Mouse (Mus musculus) kidney, postnatal 0 days (tissue): ENCODE results near the gene Ptrh2. TPM values are rescaled to one million over a fixed set of nuclear protein-coding genes. Genes with fewer than 3 reads are reported as not detected.
"Not testable (repeated sequence)": the region's sequence is repeated elsewhere in the genome, so short reads cannot be mapped to it uniquely, and the experiment has no call there.

Experiments
- ATAC-seq: fragments of 200-750 bp; cut with Nextera tagmentation; replicated peaks from 2 replicates; pipeline ENCODE4 v1.8.0; 2017; ENCODE audit warnings: low read depth, moderate number of reproducible peaks, moderate TSS enrichment, moderate library complexity; ENCODE audit not compliant: low FRiP score
- DNase-seq: peaks from one replicate; pipeline ENCODE4 v3.0.0-alpha.2; 2016; ENCODE audit warnings: low spot score
- H3K27ac ChIP-seq: fragments of 300-500 bp; sonication (generic); 2 replicates; pipeline ENCODE4 v1.5.1; 2014; ENCODE audit warnings: mild to moderate bottlenecking
- H3K27me3 ChIP-seq: fragments of 300-500 bp; sonication (generic); 2 replicates; pipeline ENCODE4 v1.6.1; 2014; ENCODE audit warnings: low read length, mixed read lengths; ENCODE audit not compliant: insufficient read depth
- H3K36me3 ChIP-seq: fragments of 300-500 bp; sonication (generic); 2 replicates; pipeline ENCODE4 v1.6.1; 2014; ENCODE audit warnings: low read length, mixed read lengths; ENCODE audit not compliant: insufficient read depth
- H3K4me1 ChIP-seq: fragments of 300-500 bp; sonication (generic); replicated peaks from 2 replicates; pipeline ENCODE4 v1.6.1; 2014; ENCODE audit warnings: antibody characterized with exemption, low read length, mixed read lengths; ENCODE audit not compliant: insufficient read depth
- H3K4me2 ChIP-seq: fragments of 300-500 bp; sonication (generic); 2 replicates; pipeline ENCODE4 v1.6.1; 2014; ENCODE audit warnings: mild to moderate bottlenecking, low read length, moderate library complexity, mixed read lengths
- H3K4me3 ChIP-seq: fragments of 300-500 bp; sonication (generic); replicated peaks from 2 replicates; pipeline ENCODE4 v1.5.1; 2014; ENCODE audit warnings: low read depth, low read length
- H3K9ac ChIP-seq: fragments of 300-500 bp; sonication (generic); 2 replicates; pipeline ENCODE4 v1.6.1; 2014; ENCODE audit warnings: low read depth, low read length
- H3K9me3 ChIP-seq: fragments of 300-500 bp; sonication (generic); replicated peaks from 2 replicates; pipeline ENCODE4 v1.6.1; 2016; ENCODE audit warnings: low read length, inconsistent platforms, mixed read lengths
- CTCF ChIP-seq: IDR thresholded peaks from 2 replicates; pipeline ENCODE4 v1.5.1; 2016; ENCODE audit warnings: antibody characterized with exemption, low read depth, mild to moderate bottlenecking, moderate library complexity
- WGBS: fragments of 180-500 bp; shearing (Covaris S2); extraction: QIAGEN DNeasy Blood & Tissue Kit; methylation state at CpG from one replicate; pipeline ENCODE4 v1.1.7; 2014; 5-methylcytosine and 5-hydroxymethylcytosine counted together
- polyA plus RNA-seq: library from polyadenylated mRNA; unstranded; fragments of >200 nt; fragmentation: Nextera tagmentation; extraction: Ambion mirVana; gene quantifications from 2 replicates; pipeline ENCODE4 v1.2.1, GENCODE M21; 2015

The Ptrh2 gene
- polyA plus RNA-seq, 1 experiment from 2014 or later: 28.6 TPM

- H3K9ac ChIP-seq: no peak overlapping the region
- TF ChIP-seq CTCF: no peak
- no peaks in the 10 kb centered on the region for H3K9me3 ChIP-seq
- H3K27ac ChIP-seq: 0 out of 2 replicates have a peak overlapping the region, but pooled peaks have one; percentile 47
- H3K36me3 ChIP-seq: peaks cover 32% of the 10 kb centered on the region; the same call in 1 of the 2 replicates
- no peak overlapping the region for H3K4me3 ChIP-seq
- no peak overlapping the region for H3K4me2 ChIP-seq
- no peaks in the 10 kb centered on the region for H3K27me3 ChIP-seq
- H3K4me1 ChIP-seq: 0 out of 2 replicates have a peak, but pooled peaks cover 3% of the 10 kb centered on the region
- DNase-seq (no peak), ATAC-seq (no peak)
- WGBS: 79% methylated on average over 10 of the region's 10 CpGs
Measured at GRCm38 (mm10) chr11:86734241-86734939, 50.6 kb downstream of the Ptrh2 start.

DNA sequence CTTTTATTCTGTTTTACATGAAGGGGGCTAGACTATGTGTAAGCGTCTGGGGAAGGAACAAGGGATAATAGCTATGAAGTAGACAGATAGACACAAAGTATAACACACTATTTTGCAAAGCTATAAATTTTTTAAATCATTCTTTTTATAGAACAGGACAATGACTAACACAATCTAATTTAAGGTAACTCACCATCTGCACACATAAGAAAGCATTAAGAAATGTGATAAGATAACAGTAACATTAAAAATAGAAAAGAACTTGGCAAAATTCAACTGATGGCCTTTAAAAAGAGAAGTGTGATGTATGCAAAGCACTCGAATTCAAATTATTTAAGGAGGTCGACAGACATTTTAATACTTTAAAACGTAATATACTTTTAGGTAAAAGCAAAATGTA, 51.2 kb downstream of the Ptrh2 start:
- 91% methylated on average over 4 of the region's 4 CpGs for WGBS
- TF ChIP-seq CTCF: no peak
- no peak for ATAC-seq

GRCm38 (mm10) chr11:86737301-86738000, 53.7 kb downstream of the Ptrh2 start:
- no peaks in the 10 kb centered on the region for H3K27me3 ChIP-seq
- peak; percentile 52 for DNase-seq
- 0 out of 2 replicates have a peak, but pooled peaks have one; percentile 46 for ATAC-seq
- H3K4me1 ChIP-seq: 0 out of 2 replicates have a peak, but pooled peaks cover 3% of the 10 kb centered on the region
- no peak overlapping the region for H3K27ac ChIP-seq
- TF ChIP-seq CTCF: no peak
- H3K9me3 ChIP-seq: no peaks in the 10 kb centered on the region
- H3K9ac ChIP-seq: no peak overlapping the region
- peaks cover 13% of the 10 kb centered on the region; the same call in 1 of the 2 replicates for H3K36me3 ChIP-seq
- no peak overlapping the region for H3K4me2 ChIP-seq
- WGBS: 37% methylated on average over 8 of the region's 8 CpGs
- no peak overlapping the region for H3K4me3 ChIP-seq

More for the DNA sequence above, 51.2 kb downstream of the Ptrh2 start:
- peaks cover 29% of the 10 kb centered on the region; the same call in 1 of the 2 replicates for H3K36me3 ChIP-seq
- H3K27me3 ChIP-seq: no peaks in the 10 kb centered on the region
- no peak overlapping the region for H3K4me3 ChIP-seq
- no peak for DNase-seq
- H3K4me2 ChIP-seq: no peak overlapping the region
- H3K4me1 ChIP-seq: 0 out of 2 replicates have a peak, but pooled peaks cover 3% of the 10 kb centered on the region
- no peaks in the 10 kb centered on the region for H3K9me3 ChIP-seq
- H3K9ac ChIP-seq: no peak overlapping the region
- H3K27ac ChIP-seq: no peak overlapping the region

- DNase-seq, H3K27ac ChIP-seq, H3K9me3 ChIP-seq, H3K4me1 ChIP-seq, ATAC-seq, H3K36me3 ChIP-seq, H3K4me2 ChIP-seq, H3K4me3 ChIP-seq, H3K9ac ChIP-seq, H3K27me3 ChIP-seq: not testable (repeated sequence)
- 85% methylated on average over 1 of the region's 1 CpGs for WGBS
- peak; percentile 16; the same call in 1 of the 2 replicates for TF ChIP-seq CTCF
Measured at GRCm38 (mm10) chr11:86738308-86738707, 54.5 kb downstream of the Ptrh2 start.

DNA sequence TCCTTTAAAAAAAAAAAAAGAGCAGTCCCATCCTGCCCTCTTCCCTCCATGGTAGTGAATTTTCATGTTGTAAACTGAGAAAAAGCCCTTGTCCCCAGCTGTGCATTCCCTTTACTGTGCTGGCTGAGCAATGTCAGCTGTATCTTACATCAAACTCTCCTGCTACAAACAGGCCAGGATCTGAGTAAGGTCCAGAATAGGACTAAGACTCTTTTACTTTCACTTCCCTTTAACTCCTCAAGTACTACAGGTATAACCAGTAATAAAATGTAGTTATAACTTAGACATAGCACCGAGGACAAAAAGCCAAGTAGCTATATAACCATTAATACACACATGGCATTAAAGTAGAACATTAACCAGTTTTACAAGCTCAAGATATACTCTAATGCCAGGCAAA, 55.2 kb downstream of the Ptrh2 start:
- DNase-seq (no peak), ATAC-seq (no peak)
- 69% methylated on average over 1 of the region's 1 CpGs for WGBS
- Histone ChIP-seq H3K4me1 (0 out of 2 replicates have a peak, but pooled peaks cover 5% of the 10 kb centered on the region), H3K36me3 (0 out of 2 replicates have a peak, but pooled peaks cover 7% of the 10 kb centered on the region), H3K27me3 (no peaks in the 10 kb centered on the region), H3K4me2 (no peak overlapping the region), H3K27ac (no peak overlapping the region), H3K9me3 (no peaks in the 10 kb centered on the region), H3K4me3 (no peak overlapping the region), H3K9ac (no peak overlapping the region)
- TF ChIP-seq CTCF: no peak

DNA sequence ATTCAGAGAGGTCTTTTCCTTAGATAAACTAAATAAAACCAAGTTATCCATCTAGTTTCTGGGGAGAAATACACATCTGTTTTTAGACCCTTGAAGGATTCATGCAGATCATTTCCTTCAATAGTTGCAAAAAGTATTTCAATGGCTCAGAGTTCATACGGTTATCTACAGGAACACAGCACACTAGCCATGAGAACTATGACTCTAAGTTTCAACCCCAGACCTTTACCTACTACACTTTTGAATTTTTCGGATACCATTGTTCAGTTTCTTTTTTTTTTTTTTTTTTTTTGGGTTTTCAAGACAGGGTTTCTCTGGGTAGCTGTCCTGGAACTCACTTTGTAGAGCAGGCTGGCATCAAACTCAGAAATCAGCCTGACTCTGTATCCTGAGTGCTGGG, 55.7 kb downstream of the Ptrh2 start:
- TF ChIP-seq CTCF: no peak
- Histone ChIP-seq H3K36me3 (0 out of 2 replicates have a peak, but pooled peaks cover 7% of the 10 kb centered on the region), H3K4me3 (no peak overlapping the region), H3K9ac (no peak overlapping the region), H3K4me2 (no peak overlapping the region), H3K27me3 (no peaks in the 10 kb centered on the region), H3K27ac (no peak overlapping the region), H3K4me1 (0 out of 2 replicates have a peak, but pooled peaks cover 6% of the 10 kb centered on the region), H3K9me3 (no peaks in the 10 kb centered on the region)
- 68% methylated on average over 2 of the region's 2 CpGs for WGBS
- ATAC-seq (no peak), DNase-seq (no peak)
